Mouse (Mus musculus): ENCODE measurements at regions not wholly inside any gene's neighbourhood (a gene's known extent, or its start where the extent isn't known, plus 50 kb on each side); places are given as distances from the start of the nearest gene placed in this dataset.

GRCm38 (mm10) chr8:41472992-41473699, 56.3 kb upstream of the Frg1 start:
- no peak for TF ChIP-seq POLR2A (IDR thresholded peaks at IDR 0.05; ENCODE audit: extremely low read depth, insufficient read depth, low read length)
- no peak for TF ChIP-seq CTCF (IDR thresholded peaks at IDR 0.05; ENCODE audit: extremely low read depth, insufficient read depth, low read length)
